Mouse (Mus musculus) E14TG2a.4 (cell line): ENCODE data around the gene Lmo7.

Experiments used
- CTCF ChIP-seq: conservative IDR thresholded peaks from 2 replicates; pipeline ENCODE4 v1.5.1; 2014; ENCODE audit warnings: low read length
- NANOG ChIP-seq: IDR thresholded peaks from 2 replicates; pipeline ENCODE4 v1.6.1; 2014; ENCODE audit warnings: borderline replicate concordance, low read length, mixed read lengths
- POU5F1 ChIP-seq: IDR thresholded peaks from 2 replicates; pipeline ENCODE4 v1.6.1; 2014; ENCODE audit warnings: low read length, borderline replicate concordance

DNA sequence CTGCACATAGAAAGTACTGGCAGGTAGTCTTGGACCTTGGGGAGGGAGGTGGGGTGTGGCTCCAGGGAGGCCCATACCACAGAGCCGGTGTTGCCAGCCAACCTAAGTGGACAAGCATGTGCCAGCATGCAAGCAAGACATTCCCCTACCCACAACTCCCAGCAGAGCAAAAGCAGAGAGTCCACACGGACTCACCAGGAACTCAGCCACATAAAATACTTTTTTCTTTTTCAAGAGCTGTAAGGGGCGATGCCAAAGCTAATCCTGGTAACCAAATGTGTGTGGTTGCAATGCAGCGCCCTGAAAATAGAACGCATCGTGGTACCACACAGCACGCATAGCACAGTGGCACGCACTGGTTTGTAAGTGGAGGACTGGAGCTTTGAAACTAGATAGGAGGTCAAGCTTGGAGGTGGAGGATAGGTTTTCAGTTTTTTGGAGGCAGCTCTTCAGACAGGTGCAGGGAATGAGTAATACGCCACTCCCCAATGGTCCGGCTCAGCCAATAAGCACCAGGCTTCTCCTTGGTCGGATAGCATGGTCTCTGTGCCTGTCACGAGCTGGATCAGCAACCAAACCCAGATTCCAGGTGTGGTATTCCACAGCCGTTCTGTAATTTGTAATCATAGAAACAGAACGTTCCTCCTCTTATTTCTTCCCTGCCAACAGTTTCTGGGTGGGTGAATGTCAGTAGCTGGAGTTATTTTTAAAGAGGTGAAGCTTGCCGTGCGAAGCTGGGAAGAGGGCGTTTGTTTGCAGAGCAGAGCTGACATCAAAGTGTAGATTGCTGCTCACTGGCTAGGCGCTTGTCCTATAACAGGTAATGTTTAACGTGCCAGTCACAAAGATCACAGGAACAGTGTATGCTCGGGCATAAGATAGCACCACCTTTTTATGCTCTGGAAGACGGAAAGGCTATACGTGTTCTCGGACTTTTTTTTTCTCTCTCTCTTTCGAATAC is 110.3 kb downstream of the Lmo7 start:
- no peak for TF ChIP-seq CTCF
- no peak for TF ChIP-seq POU5F1
- no peak for TF ChIP-seq NANOG
